Mouse (Mus musculus) kidney, postnatal 4 days (tissue): Measurements from ENCODE around the gene Ttc29.

Source experiments
- DNase-seq, 2 experiments: peaks; one replicate each; pipeline ENCODE4 v3.0.0; 2021; ENCODE audit warnings: mixed read lengths in 2 of 2

Gene Ttc29

GRCm38 (mm10) chr8:78284805-78285204 lies 71.7 kb downstream of the Ttc29 start:
- DNase-seq: no peak

DNA sequence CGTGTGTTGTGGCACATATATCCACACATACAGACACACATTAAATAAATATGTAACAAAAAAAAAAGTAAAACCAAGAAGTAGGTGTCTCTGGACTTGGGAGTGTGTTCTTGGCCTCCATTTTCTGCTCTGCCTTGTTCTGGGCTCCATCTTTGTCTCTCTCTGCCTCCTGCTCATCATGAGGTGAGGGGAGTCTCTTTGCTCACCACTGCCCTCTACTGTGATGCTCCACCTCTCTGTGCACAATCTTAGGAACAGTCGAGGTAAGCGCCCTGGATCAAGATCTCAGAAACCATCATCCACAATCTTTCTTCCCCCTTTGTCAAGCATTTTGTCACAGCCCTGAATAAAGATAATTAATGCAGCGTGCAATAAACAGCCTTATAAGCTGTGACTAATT lies 72.3 kb downstream of the Ttc29 start:
- no peak for DNase-seq

DNA sequence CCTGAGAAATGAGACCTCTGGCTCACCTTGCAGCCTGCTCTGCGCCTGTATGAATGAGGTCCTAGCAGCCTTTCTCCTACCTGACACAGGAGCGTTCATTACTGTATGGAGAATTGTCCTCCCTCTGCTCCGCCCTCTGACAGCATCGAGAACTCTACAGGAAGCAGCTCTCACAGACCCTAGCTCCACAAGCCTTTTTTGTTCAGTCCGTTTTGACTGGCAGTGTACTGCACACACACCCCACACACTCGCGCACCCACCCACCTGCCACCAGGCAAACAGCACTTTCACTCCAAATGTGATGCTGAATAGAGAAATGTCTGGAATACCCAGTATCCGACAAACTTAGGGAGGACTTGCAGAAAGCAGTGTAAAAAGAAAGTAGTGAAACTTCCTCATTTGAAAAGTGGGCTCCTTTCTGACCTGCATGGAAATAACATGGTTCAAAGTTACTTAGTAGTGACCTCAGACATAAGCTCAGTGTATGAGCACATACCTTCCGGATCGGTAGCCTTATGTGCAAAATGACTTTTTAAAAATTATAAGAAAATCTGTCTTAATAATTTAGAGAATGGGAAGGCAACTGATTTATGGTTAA lies 76.4 kb downstream of the Ttc29 start:
- no peak for DNase-seq

DNA sequence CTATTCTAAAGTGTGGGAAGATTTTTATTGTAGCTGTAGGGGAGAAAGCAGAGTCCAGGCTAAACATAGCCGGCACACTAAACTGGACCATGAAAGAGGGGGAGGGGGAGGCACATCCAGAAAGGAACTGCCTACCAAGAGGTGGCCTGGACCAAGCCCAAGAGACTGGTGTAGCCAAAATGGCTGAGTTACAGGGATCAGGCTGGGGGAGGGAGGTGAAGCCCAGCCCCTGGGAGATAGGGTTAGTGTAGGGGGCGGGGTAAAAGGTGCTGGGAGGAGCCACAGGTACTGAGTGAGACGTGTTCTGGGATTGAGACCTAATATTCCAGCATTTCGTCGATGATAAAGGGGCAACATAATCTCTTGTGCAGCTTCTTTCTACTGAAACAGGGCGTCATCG lies 77.2 kb downstream of the Ttc29 start:
- DNase-seq: no peak

- DNase-seq: no peak
Observed at GRCm38 (mm10) chr8:78295494-78295893, 82.4 kb downstream of the Ttc29 start.

DNA sequence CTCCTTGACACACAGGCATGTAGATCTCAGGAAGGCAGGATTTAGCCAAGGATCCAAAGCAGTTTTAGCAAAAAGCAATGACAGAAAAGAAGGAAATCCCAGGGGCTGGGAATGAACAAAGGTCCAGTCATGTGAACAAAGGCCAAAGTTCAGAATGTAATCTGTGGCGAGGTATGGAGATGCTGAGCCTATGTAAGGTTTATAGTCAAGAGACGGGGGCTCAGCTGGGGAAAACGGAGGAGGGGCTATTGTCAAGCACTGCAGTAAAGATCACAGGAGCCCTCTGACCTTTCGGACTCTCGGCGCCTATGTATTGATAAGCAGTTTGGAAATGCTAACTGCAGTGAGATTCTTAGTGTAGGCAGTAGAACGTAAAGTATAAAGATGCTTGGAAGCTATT lies 90.5 kb downstream of the Ttc29 start:
- DNase-seq: no peak

- DNase-seq: no peak
Observed at GRCm38 (mm10) chr8:78306604-78307003, 93.5 kb downstream of the Ttc29 start.

DNA sequence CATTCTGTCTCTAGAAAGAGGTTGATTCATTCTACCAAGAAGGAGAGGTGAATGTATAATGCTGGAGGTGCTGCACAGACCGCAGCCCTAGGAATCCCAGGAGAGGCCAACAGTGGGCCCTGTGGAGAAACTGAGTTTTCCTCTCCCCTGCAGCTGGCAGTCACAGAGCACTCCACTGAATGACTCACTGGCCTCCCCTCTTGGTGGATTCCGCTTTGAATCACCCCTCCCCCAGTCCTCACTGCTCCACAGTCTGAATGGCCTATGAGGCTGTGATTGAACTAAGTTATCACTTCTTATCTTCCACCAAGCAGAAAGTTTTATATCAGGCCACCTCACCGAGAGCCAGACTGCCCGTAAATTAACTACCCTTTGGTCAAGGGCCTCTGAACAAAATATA lies 94.0 kb downstream of the Ttc29 start:
- peak; percentile 30 to 34 for DNase-seq

GRCm38 (mm10) chr8:78309539-78309938 lies 96.4 kb downstream of the Ttc29 start:
- DNase-seq: no peak

- DNase-seq: peak in 1 of 2 experiments; percentile 6
Observed at GRCm38 (mm10) chr8:78315576-78315975, 102.5 kb downstream of the Ttc29 start.

- no peak for DNase-seq
Observed at GRCm38 (mm10) chr8:78317666-78318065, 104.6 kb downstream of the Ttc29 start.

GRCm38 (mm10) chr8:78323391-78323790 lies 110.3 kb downstream of the Ttc29 start:
- no peak for DNase-seq

- DNase-seq: no peak
Observed at GRCm38 (mm10) chr8:78340689-78341529, 127.8 kb downstream of the Ttc29 start.

DNA sequence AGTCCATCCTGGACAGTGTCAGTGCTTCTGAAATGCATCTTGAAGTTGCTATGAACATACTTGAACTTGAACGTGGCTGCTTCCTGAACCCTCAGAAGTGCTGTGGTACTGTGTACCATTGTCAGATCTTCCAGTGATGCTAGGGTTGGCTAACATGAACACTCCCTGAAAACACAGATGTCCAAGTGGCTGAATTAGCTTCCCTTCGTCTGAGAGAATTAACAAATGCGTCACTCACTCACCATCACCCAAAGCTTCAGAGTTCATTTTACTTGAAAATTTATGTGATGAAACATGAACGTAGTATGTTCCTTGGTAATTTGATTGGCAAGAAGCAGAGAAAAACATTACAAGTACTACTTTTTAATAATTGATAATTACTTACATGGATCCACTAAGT lies 129.1 kb downstream of the Ttc29 start:
- DNase-seq: no peak

DNA sequence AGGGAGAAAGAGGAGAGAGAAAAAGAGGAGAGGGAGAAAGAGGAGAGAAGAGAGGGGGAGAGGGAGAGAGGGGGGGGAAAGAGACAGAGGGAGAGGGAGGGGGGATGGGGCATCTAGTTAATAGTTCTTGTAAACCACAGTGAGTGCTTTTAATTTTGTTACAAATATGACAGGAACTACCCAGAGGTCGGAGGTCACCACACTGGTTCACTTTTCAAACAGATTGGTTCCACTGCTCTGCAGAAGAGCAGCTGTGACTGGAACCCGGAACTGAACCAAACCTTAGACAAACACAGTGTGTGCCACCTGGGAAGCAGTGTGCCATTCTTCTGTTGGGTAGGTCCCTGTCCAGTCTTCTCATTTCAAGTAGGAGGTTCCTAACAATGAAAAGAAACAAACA lies 130.9 kb downstream of the Ttc29 start:
- peak; percentile 3 to 10 for DNase-seq

- DNase-seq: no peak
Observed at GRCm38 (mm10) chr8:78345705-78346104, 132.6 kb downstream of the Ttc29 start.

- peak; percentile 6 for DNase-seq
Observed at GRCm38 (mm10) chr8:78346131-78346621, 133.1 kb downstream of the Ttc29 start.

- DNase-seq: peak; percentile 51 to 52
Observed at GRCm38 (mm10) chr8:78353902-78354301, 140.8 kb downstream of the Ttc29 start.

DNA sequence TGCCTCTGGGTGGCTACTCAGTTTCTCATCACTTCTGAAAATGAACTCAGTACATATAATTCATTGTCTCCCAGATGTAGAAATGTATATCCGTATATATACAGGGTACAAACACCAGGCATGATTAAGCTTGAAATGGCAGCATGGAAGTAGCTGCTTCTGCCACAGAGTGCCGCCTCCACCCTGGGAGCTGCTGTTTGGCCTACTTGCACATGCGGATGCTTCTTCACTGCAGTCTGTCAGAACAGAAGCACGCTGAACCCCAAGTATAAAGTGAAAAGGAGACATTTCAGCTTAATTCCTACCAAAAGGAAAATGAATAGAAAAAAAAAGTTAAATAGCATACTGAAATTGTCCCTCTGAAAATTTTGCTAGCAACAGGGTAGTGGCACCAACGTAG lies 141.7 kb downstream of the Ttc29 start:
- DNase-seq: no peak

DNA sequence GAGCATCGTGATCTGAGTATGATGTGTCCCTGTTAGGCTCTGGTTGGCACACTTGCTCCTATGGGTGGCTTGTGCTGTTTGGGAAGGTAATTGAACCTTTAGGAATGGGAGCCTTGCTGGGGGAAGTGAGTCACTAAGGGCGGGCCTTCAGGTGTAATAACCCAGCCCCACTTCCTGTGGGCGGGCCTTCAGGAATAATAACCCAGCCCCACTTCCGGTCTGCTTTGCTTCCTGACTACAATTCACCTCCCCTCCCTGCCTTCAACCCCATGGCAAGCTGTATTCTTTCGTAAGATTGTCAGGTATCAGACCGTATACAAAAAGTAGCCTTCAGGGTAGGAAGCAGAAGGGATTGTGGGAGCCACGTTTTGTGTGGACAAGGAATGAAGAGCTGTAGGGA lies 177.7 kb downstream of the Ttc29 start:
- no peak for DNase-seq

GRCm38 (mm10) chr8:78419272-78419671 lies 206.2 kb downstream of the Ttc29 start:
- DNase-seq: no peak

DNA sequence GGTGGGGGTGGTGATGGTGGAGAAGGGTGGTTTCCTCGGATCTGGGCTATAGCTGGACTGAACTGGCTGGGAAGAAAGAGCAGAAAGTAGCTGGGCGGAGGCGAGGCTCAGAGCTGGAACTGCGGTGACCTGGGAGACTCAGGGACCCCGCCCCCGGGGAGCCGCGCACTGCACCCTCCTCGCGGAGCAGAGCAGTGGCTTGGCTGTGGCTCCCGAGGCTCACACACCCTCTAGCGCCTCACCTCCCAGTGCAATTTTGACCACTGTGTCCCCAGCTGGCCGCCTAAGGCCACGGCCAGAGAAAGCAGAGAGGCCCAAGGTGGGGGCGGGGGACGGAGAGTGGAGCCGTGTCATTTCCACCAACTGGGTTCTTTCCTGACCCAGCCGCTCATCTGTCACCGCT lies 207.0 kb downstream of the Ttc29 start:
- DNase-seq: peak; percentile 56 to 60

DNA sequence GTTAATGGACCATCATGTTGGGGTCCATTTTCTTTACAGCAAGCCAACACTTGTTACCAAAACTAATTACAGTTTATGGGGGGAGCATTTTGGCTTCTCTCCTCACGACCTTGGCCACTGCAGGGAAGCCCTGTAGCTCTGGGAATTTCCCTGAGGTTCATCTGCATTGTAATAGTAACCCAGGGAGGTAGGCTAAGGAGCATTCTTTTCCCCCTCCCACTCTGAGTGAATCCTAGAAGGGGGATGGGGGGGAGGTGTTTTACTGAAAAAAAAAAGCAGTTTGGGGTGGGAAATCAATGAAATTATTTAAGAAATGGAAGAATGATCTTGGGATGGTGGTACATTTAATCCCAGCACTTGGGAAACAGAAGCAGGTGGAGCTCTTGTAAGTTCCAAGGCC lies 210.8 kb downstream of the Ttc29 start:
- DNase-seq: no peak

- DNase-seq: no peak
Observed at GRCm38 (mm10) chr8:78426455-78426854, 213.4 kb downstream of the Ttc29 start.
